Mouse (Mus musculus) small intestine, adult 2 months (tissue): ENCODE results near the gene Trp53. TPM values are rescaled to one million over a fixed set of nuclear protein-coding genes. Genes with fewer than 3 reads are reported as not detected.

Experiments used
- H3K27ac ChIP-seq: fragments of 200-500 bp; 2 replicates; pipeline ENCODE4 v1.5.1; 2012; ENCODE audit warnings: low read depth, low read length, control low read depth, inconsistent platforms; ENCODE audit not compliant: insufficient read depth
- H3K27me3 ChIP-seq: fragments of 200-500 bp; 2 replicates; pipeline ENCODE4 v1.6.1; 2012; ENCODE audit warnings: mild to moderate bottlenecking, moderate library complexity, low read length, inconsistent platforms; ENCODE audit not compliant: control insufficient read depth, insufficient read depth
- H3K36me3 ChIP-seq: fragments of 200-500 bp; 2 replicates; pipeline ENCODE4 v1.6.1; 2012; ENCODE audit warnings: mild to moderate bottlenecking, low read length, control low read depth, inconsistent platforms; ENCODE audit not compliant: control insufficient read depth, insufficient read depth
- H3K4me1 ChIP-seq: fragments of 200-500 bp; 2 replicates; pipeline ENCODE4 v1.6.1; 2012; ENCODE audit warnings: low read length, inconsistent platforms, mixed read lengths; ENCODE audit not compliant: control insufficient read depth, insufficient read depth, insufficient read length
- H3K4me3 ChIP-seq: fragments of 200-500 bp; 2 replicates; pipeline ENCODE4 v1.5.1; 2012; ENCODE audit warnings: low read depth, mild to moderate bottlenecking, control low read depth, inconsistent platforms, low read length, moderate library complexity
- CTCF ChIP-seq: fragments of 200-500 bp; IDR thresholded peaks from 2 replicates; pipeline ENCODE4 v1.5.1; 2012; ENCODE audit warnings: low read depth, mild to moderate bottlenecking, control low read depth, inconsistent platforms, low read length, moderate library complexity, mixed read lengths; ENCODE audit not compliant: insufficient replicate concordance, insufficient read length; ENCODE audit errors: extremely low read depth
- POLR2A ChIP-seq: fragments of 200-500 bp; IDR thresholded peaks from 2 replicates; pipeline ENCODE4 v1.6.1; 2012; ENCODE audit warnings: low read depth, mild to moderate bottlenecking, control low read depth, inconsistent platforms, low read length, moderate library complexity
- WGBS: fragments of 180-500 bp; shearing (Covaris S2); methylation state at CpG from one replicate; pipeline ENCODE4 v1.1.7; 2018; 5-methylcytosine and 5-hydroxymethylcytosine counted together
- polyA plus RNA-seq: library from polyadenylated mRNA; depleted of rRNA; stranded (reverse); fragments of >200 nt; gene quantifications from 2 replicates; pipeline ENCODE4 v1.2.3, GENCODE M21; 2012

Trp53 gene
- polyA plus RNA-seq, 1 experiment = 57.1 TPM

DNA sequence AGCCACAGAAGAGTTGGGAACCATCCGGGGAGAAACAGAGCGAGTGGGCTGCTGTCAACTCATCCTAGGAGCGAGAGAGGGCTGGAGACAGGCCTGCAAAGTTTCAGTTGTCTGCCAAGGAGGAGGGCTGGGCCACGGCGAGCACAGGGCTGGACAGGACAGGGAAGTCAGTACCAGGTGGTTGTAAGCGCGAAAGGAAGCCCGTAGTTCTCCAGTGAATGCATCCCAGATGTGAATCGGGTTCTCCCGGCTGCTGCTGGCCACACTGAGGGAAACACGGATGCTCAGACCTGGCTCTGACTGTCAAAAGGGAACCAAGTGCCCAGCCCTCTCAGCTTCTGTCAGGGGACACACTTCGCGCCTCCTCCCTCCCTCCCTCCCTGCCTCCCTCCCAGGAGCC is 16.8 kb upstream of the Trp53 start:
- Histone ChIP-seq H3K4me3 (no peak overlapping the region), H3K27ac (no peak overlapping the region), H3K4me1 (no peaks in the 10 kb centered on the region; the same call in 1 of the 2 replicates), H3K36me3 (peaks cover 41% of the 10 kb centered on the region), H3K27me3 (peaks cover 11% of the 10 kb centered on the region)
- 85% methylated on average over 13 of the region's 13 CpGs for WGBS
- no peak for TF ChIP-seq CTCF
- TF ChIP-seq POLR2A = no peak

DNA sequence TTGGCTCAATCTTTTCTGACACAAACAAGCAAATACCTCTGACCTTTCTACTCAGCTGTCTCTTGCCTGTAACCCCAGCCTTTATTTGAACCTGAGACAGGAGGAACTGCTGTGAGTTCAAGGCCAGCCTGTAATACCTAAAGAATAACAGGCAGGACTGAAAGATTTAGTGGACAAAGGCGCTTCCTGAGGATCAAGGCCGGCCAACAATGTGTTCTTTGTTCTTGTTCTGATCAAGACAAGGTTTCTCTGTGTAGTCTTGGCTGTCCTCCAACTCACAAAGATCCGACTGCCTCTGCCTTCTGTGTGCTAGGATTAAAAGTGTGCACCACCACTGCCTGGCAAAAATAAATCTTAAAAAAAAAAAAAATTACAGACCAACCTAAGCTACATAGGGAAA is 15.8 kb upstream of the Trp53 start:
- 40% methylated on average over 3 of the region's 3 CpGs for WGBS

DNA sequence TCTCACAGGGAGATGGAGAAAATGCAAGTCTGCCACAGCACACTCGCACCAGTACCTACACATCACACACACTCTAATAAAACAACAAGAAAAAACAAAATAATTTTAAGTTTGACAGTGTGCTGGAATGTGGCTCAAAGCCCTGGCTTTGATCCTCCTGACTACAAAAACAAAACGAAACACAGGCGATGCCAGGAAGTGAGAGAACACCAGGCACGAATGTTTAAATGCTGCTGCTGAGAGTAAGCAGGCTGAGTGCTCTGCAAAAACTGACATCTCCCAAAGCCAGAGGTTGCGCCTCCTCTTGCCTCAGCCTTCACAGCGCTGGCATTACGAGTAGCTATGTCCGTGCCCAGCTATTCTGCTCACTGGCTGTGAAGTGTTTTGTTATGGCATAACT is 15.0 kb upstream of the Trp53 start:
- no peak overlapping the region for H3K27ac ChIP-seq
- no peaks in the 10 kb centered on the region; the same call in 1 of the 2 replicates for H3K4me1 ChIP-seq
- 87% methylated on average over 8 of the region's 8 CpGs for WGBS
- no peak for TF ChIP-seq POLR2A
- peaks cover 43% of the 10 kb centered on the region for H3K36me3 ChIP-seq
- H3K27me3 ChIP-seq = peaks cover 4% of the 10 kb centered on the region; the same call in 1 of the 2 replicates
- H3K4me3 ChIP-seq = no peak overlapping the region

More for the DNA sequence above, 15.8 kb upstream of the Trp53 start:
- H3K36me3 ChIP-seq = peaks cover 43% of the 10 kb centered on the region
- H3K4me1 ChIP-seq = no peaks in the 10 kb centered on the region; the same call in 1 of the 2 replicates
- H3K27me3 ChIP-seq = peaks cover 11% of the 10 kb centered on the region
- no peak overlapping the region for H3K4me3 ChIP-seq
- H3K27ac ChIP-seq = no peak overlapping the region
- TF ChIP-seq CTCF = no peak
- no peak for TF ChIP-seq POLR2A

- peaks cover 20% of the 10 kb centered on the region for H3K36me3 ChIP-seq
- H3K27ac ChIP-seq = no peak overlapping the region
- H3K27me3 ChIP-seq = no peaks in the 10 kb centered on the region
- H3K4me3 ChIP-seq = no peak overlapping the region
- 56% methylated on average over 3 of the region's 3 CpGs for WGBS
- peaks cover 14% of the 10 kb centered on the region; the same call in 1 of the 2 replicates for H3K4me1 ChIP-seq
- TF ChIP-seq CTCF = no peak
- TF ChIP-seq POLR2A = no peak
These were observed 4.9 kb upstream of the Trp53 start for GRCm38 (mm10) chr11:69575220-69575619.

DNA sequence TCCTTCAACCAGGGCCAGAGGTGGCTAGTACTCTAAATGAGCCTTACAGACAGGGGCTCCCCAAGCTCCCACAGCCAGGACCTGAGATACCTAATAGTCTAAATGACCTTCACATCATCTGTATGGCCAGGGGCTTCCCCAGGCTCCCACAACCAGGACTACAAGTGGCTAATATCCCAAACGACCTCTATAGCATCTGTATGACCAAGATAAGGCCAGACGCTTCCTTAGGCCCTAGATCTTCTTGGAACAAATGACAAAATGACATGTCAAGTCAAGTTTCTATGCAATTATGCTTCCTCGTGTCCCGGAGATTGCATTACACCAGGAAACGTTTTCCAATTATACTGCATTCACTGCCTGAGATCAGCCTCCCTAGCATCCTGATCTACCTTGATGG is 3.9 kb upstream of the Trp53 start:
- no peak overlapping the region for H3K4me3 ChIP-seq
- H3K27me3 ChIP-seq = no peaks in the 10 kb centered on the region
- WGBS = 67% methylated on average over 5 of the region's 5 CpGs
- no peak overlapping the region for H3K27ac ChIP-seq
- TF ChIP-seq CTCF (no peak), POLR2A (no peak)
- H3K4me1 ChIP-seq = peaks cover 14% of the 10 kb centered on the region; the same call in 1 of the 2 replicates
- peaks cover 13% of the 10 kb centered on the region for H3K36me3 ChIP-seq

- WGBS = 3% methylated on average over 15 of the region's 15 CpGs
- H3K4me1 ChIP-seq = peaks cover 14% of the 10 kb centered on the region; the same call in 1 of the 2 replicates
- H3K27ac ChIP-seq = no peak overlapping the region
- no peaks in the 10 kb centered on the region for H3K27me3 ChIP-seq
- peak overlapping the region; percentile 85 for H3K4me3 ChIP-seq
- H3K36me3 ChIP-seq = peaks cover 6% of the 10 kb centered on the region; the same call in 1 of the 2 replicates
- TF ChIP-seq CTCF (no peak), POLR2A (no peak)
These were observed 1.9 kb upstream of the Trp53 start for GRCm38 (mm10) chr11:69578301-69578700.

GRCm38 (mm10) chr11:69579128-69580017 is 786 bp upstream of the Trp53 start:
- peaks cover 3% of the 10 kb centered on the region; the same call in 1 of the 2 replicates for H3K36me3 ChIP-seq
- no peaks in the 10 kb centered on the region for H3K27me3 ChIP-seq
- WGBS = under 1% methylated on average over 39 of the region's 39 CpGs
- H3K4me3 ChIP-seq = peak overlapping the region; percentile 85
- peaks cover 14% of the 10 kb centered on the region; the same call in 1 of the 2 replicates for H3K4me1 ChIP-seq
- peak; percentile 55; the same call in 1 of the 2 replicates for TF ChIP-seq POLR2A
- TF ChIP-seq CTCF = peak; percentile 100
- H3K27ac ChIP-seq = peak overlapping the region; percentile 87
